Mouse (Mus musculus): ENCODE results near the gene Clip3. TPM values are rescaled to one million over a fixed set of nuclear protein-coding genes. Genes with fewer than 3 reads are reported as not detected.

Clip3 gene
- total and polyA plus RNA-seq, 3 experiments, result 0.33 TPM; not detected in 2

GRCm38 (mm10) chr7:30321539-30322284, 30.2 kb downstream of the Clip3 start, which contains the start of gene E130208F15Rik:
Gene E130208F15Rik, plus strand, starts transcription at chr7:30321740.
- TF ChIP-seq CTCF (IDR thresholded peaks at IDR 0.05; ENCODE audit: low read depth, low read length), result no peak
- no peak for TF ChIP-seq POLR2AphosphoS5 (IDR thresholded peaks at IDR 0.05; ENCODE audit: insufficient replicate concordance, low read depth, low read length)
- TF ChIP-seq TAL1 (conservative IDR thresholded peaks at IDR 0.05; ENCODE audit: low read depth, low read length), result no peak
- no peak for TF ChIP-seq GATA2 (IDR thresholded peaks at IDR 0.05; ENCODE audit: borderline replicate concordance, low read depth, low read length)
- no peak for TF ChIP-seq GATA1 (IDR thresholded peaks at IDR 0.05; ENCODE audit: borderline replicate concordance, low read length)
- Histone ChIP-seq H3K4me3 (ENCODE audit: low read depth, low read length) (peak within 1 kb of the TSS; percentile 89), H3K36me3 (replicated peaks) (peaks cover 11% of the 10 kb centered on the region), H3K4me1 (ENCODE audit: insufficient read depth, low read depth, low read length) (peaks cover 35% of the 10 kb centered on the region), H3K27me3 (ENCODE audit: insufficient read depth, low read length) (no peaks in the 10 kb centered on the region), H3K9me3 (replicated peaks) (0 out of 2 replicates have a peak, but pooled peaks cover 3% of the 10 kb centered on the region)
- ATAC-seq (ENCODE audit: extremely low read depth, insufficient number of reproducible peaks, low FRiP score, poor library complexity, severe bottlenecking) (peak; percentile 78), DNase-seq (ENCODE audit: low spot score) (peak; percentile 80)

DNA sequence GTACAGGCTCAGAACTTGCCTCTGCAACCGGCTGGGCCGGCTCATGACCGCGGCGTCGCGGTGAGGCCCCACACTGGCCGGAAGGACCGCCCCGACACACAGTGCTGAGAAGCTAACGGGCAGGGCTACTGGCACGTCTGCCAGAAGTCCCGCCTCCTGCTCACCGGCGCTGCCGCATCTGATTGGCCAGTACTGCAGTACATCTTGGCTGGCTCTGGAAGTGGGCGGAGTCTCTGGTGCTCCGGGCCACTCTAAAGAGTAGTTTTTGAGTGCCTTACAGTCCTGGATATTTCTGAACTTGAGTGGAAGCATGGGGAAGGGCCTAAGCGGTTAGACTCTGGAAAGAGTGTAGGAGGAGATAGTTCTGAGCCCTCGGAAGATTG, 30.7 kb downstream of the Clip3 start:
- Histone ChIP-seq H3K4me1 (ENCODE audit: insufficient read depth, low read depth, low read length) (peaks cover 39% of the 10 kb centered on the region), H3K4me3 (ENCODE audit: low read depth, low read length) (peak overlapping the region; percentile 89), H3K36me3 (replicated peaks) (peaks cover 11% of the 10 kb centered on the region), H3K27me3 (ENCODE audit: insufficient read depth, low read length) (peaks cover 3% of the 10 kb centered on the region), H3K9me3 (replicated peaks) (0 out of 2 replicates have a peak, but pooled peaks cover 3% of the 10 kb centered on the region)
- TF ChIP-seq TAL1 (conservative IDR thresholded peaks at IDR 0.05; ENCODE audit: low read depth, low read length) (no peak), GATA1 (IDR thresholded peaks at IDR 0.05; ENCODE audit: borderline replicate concordance, low read length) (no peak), GATA2 (IDR thresholded peaks at IDR 0.05; ENCODE audit: borderline replicate concordance, low read depth, low read length) (no peak), CTCF (IDR thresholded peaks at IDR 0.05; ENCODE audit: low read depth, low read length) (no peak), POLR2AphosphoS5 (IDR thresholded peaks at IDR 0.05; ENCODE audit: insufficient replicate concordance, low read depth, low read length) (no peak)
- DNase-seq (ENCODE audit: low spot score) (peak; percentile 97), ATAC-seq (ENCODE audit: extremely low read depth, insufficient number of reproducible peaks, low FRiP score, poor library complexity, severe bottlenecking) (peak; percentile 96)

DNA sequence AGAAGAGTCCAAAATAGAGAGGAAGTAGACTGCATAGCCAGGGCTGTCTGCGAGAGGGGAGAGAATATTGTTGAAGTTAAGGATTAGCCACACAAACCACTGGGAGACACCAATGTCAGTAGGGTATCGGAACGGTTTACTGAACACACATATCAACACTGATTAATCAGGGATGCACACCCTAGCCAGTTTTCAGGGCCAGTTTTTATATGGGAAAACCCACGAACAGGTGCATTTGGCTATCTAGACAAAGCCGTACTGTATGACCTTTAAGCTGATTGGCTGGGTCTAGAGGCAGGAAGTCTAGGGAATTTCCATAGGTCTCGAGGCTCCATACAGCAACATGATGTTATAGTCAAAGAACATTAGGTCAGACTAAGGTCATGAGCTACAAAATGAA, 31.3 kb downstream of the Clip3 start:
- no peak for TF ChIP-seq GATA2 (IDR thresholded peaks at IDR 0.05; ENCODE audit: borderline replicate concordance, low read depth, low read length)
- TF ChIP-seq POLR2AphosphoS5 (IDR thresholded peaks at IDR 0.05; ENCODE audit: insufficient replicate concordance, low read depth, low read length), result no peak
- no peak for TF ChIP-seq CTCF (IDR thresholded peaks at IDR 0.05; ENCODE audit: low read depth, low read length)
- TF ChIP-seq GATA1 (IDR thresholded peaks at IDR 0.05; ENCODE audit: borderline replicate concordance, low read length), result no peak
- TF ChIP-seq TAL1 (conservative IDR thresholded peaks at IDR 0.05; ENCODE audit: low read depth, low read length), result no peak
- ATAC-seq (ENCODE audit: extremely low read depth, insufficient number of reproducible peaks, low FRiP score, poor library complexity, severe bottlenecking), result no peak
- DNase-seq (ENCODE audit: low spot score), result peak; percentile 50

GRCm38 (mm10) chr7:30323795-30324194, 32.3 kb downstream of the Clip3 start, which contains the start of gene Sdhaf1:
Gene Sdhaf1, minus strand, starts transcription at chr7:30323895.
- ATAC-seq (ENCODE audit: extremely low read depth, insufficient number of reproducible peaks, low FRiP score, poor library complexity, severe bottlenecking) (no peak), DNase-seq (ENCODE audit: low spot score) (no peak)
- Histone ChIP-seq H3K9me3 (replicated peaks) (0 out of 2 replicates have a peak, but pooled peaks cover 3% of the 10 kb centered on the region), H3K4me1 (ENCODE audit: insufficient read depth, low read depth, low read length) (peaks cover 39% of the 10 kb centered on the region), H3K4me3 (ENCODE audit: low read depth, low read length) (peak within 1 kb of the TSS; percentile 89), H3K36me3 (replicated peaks) (peaks cover 11% of the 10 kb centered on the region), H3K27me3 (ENCODE audit: insufficient read depth, low read length) (peaks cover 12% of the 10 kb centered on the region)
- no peak for TF ChIP-seq POLR2AphosphoS5 (IDR thresholded peaks at IDR 0.05; ENCODE audit: insufficient replicate concordance, low read depth, low read length)
- no peak for TF ChIP-seq GATA2 (IDR thresholded peaks at IDR 0.05; ENCODE audit: borderline replicate concordance, low read depth, low read length)
- TF ChIP-seq CTCF (IDR thresholded peaks at IDR 0.05; ENCODE audit: low read depth, low read length), result no peak
- no peak for TF ChIP-seq TAL1 (conservative IDR thresholded peaks at IDR 0.05; ENCODE audit: low read depth, low read length)
- no peak for TF ChIP-seq GATA1 (IDR thresholded peaks at IDR 0.05; ENCODE audit: borderline replicate concordance, low read length)

More for the DNA sequence above, 31.3 kb downstream of the Clip3 start:
- Histone ChIP-seq H3K4me1 (ENCODE audit: insufficient read depth, low read depth, low read length) (peaks cover 39% of the 10 kb centered on the region), H3K27me3 (ENCODE audit: insufficient read depth, low read length) (peaks cover 8% of the 10 kb centered on the region), H3K9me3 (replicated peaks) (0 out of 2 replicates have a peak, but pooled peaks cover 3% of the 10 kb centered on the region), H3K4me3 (ENCODE audit: low read depth, low read length) (peak overlapping the region; percentile 89), H3K36me3 (replicated peaks) (peaks cover 11% of the 10 kb centered on the region)

GRCm38 (mm10) chr7:30324300-30324944, 32.9 kb downstream of the Clip3 start:
- Histone ChIP-seq H3K9me3 (replicated peaks) (0 out of 2 replicates have a peak, but pooled peaks cover 3% of the 10 kb centered on the region), H3K27me3 (ENCODE audit: insufficient read depth, low read length) (peaks cover 15% of the 10 kb centered on the region), H3K4me3 (ENCODE audit: low read depth, low read length) (no peak overlapping the region), H3K36me3 (replicated peaks) (peaks cover 11% of the 10 kb centered on the region), H3K4me1 (ENCODE audit: insufficient read depth, low read depth, low read length) (peaks cover 38% of the 10 kb centered on the region)
- no peak for TF ChIP-seq GATA1 (IDR thresholded peaks at IDR 0.05; ENCODE audit: borderline replicate concordance, low read length)
- TF ChIP-seq POLR2AphosphoS5 (IDR thresholded peaks at IDR 0.05; ENCODE audit: insufficient replicate concordance, low read depth, low read length), result no peak
- TF ChIP-seq TAL1 (conservative IDR thresholded peaks at IDR 0.05; ENCODE audit: low read depth, low read length), result no peak
- TF ChIP-seq CTCF (IDR thresholded peaks at IDR 0.05; ENCODE audit: low read depth, low read length), result no peak
- no peak for TF ChIP-seq GATA2 (IDR thresholded peaks at IDR 0.05; ENCODE audit: borderline replicate concordance, low read depth, low read length)
- DNase-seq (ENCODE audit: low spot score), result no peak
- ATAC-seq (ENCODE audit: extremely low read depth, insufficient number of reproducible peaks, low FRiP score, poor library complexity, severe bottlenecking), result no peak

DNA sequence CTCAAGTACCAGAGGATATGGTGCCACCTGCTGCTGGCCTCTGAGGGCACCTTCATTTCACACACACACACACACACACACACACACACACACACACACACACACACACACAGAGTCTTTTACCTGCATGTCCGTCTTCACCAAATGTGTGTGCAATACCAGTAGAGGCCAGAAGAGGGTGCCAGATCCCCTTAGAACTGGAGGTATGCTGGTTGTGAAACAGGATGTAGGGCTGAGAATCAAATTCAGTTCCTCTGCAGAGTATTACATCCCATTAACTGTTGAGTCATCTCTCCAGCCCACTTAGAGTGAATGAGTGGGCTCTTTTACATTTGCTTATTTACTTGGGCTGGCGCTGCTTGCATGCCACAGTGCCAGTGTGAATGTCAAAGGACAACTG, 33.8 kb downstream of the Clip3 start:
- H3K4me3 ChIP-seq (ENCODE audit: low read depth, low read length), result no peak overlapping the region
- ATAC-seq (ENCODE audit: extremely low read depth, insufficient number of reproducible peaks, low FRiP score, poor library complexity, severe bottlenecking) (no peak), DNase-seq (ENCODE audit: low spot score) (no peak)
- TF ChIP-seq POLR2AphosphoS5 (IDR thresholded peaks at IDR 0.05; ENCODE audit: insufficient replicate concordance, low read depth, low read length) (no peak), TAL1 (conservative IDR thresholded peaks at IDR 0.05; ENCODE audit: low read depth, low read length) (no peak), GATA1 (IDR thresholded peaks at IDR 0.05; ENCODE audit: borderline replicate concordance, low read length) (no peak), CTCF (IDR thresholded peaks at IDR 0.05; ENCODE audit: low read depth, low read length) (peak; percentile 83)
- H3K36me3 ChIP-seq (replicated peaks), result peaks cover 7% of the 10 kb centered on the region
- 0 out of 2 replicates have a peak, but pooled peaks cover 3% of the 10 kb centered on the region for H3K9me3 ChIP-seq (replicated peaks)
- peaks cover 28% of the 10 kb centered on the region for H3K4me1 ChIP-seq (ENCODE audit: insufficient read depth, low read depth, low read length)
- peaks cover 18% of the 10 kb centered on the region for H3K27me3 ChIP-seq (ENCODE audit: insufficient read depth, low read length)
